Mouse (Mus musculus) kidney, adult 2 months (tissue): ENCODE data around the gene Rmi1. TPM values are rescaled to one million over a fixed set of nuclear protein-coding genes. Genes with fewer than 3 reads are reported as not detected.
"Not testable (repeated sequence)": the region's sequence is repeated elsewhere in the genome, so short reads cannot be mapped to it uniquely, and the experiment has no call there.

Source experiments
- DNase-seq: peaks from one replicate; pipeline ENCODE4 v3.0.0; 2021
- H3K27ac ChIP-seq: fragments of 200-500 bp; 2 replicates; pipeline ENCODE4 v1.5.1; 2012; ENCODE audit warnings: low read depth, low read length, control low read depth, inconsistent platforms; ENCODE audit not compliant: insufficient read depth
- H3K27me3 ChIP-seq: fragments of 200-500 bp; replicated peaks from 2 replicates; pipeline ENCODE4 v1.6.1; 2012; ENCODE audit warnings: mild to moderate bottlenecking, moderate library complexity, low read length, inconsistent platforms; ENCODE audit not compliant: control insufficient read depth, insufficient read depth
- H3K36me3 ChIP-seq: fragments of 200-500 bp; 2 replicates; pipeline ENCODE4 v1.6.1; 2012; ENCODE audit warnings: mild to moderate bottlenecking, moderate library complexity, low read length, inconsistent platforms; ENCODE audit not compliant: control insufficient read depth, insufficient read depth
- H3K4me1 ChIP-seq: fragments of 200-500 bp; 2 replicates; pipeline ENCODE4 v1.6.1; 2011; ENCODE audit warnings: low read length; ENCODE audit not compliant: control insufficient read depth, insufficient read depth
- H3K4me3 ChIP-seq: fragments of 200-500 bp; 2 replicates; pipeline ENCODE4 v1.5.1; 2011; ENCODE audit warnings: mild to moderate bottlenecking, low read depth, low read length, control low read depth; ENCODE audit not compliant: insufficient read depth
- CTCF ChIP-seq: fragments of 200-500 bp; conservative IDR thresholded peaks from 2 replicates; pipeline ENCODE4 v1.5.1; 2011; ENCODE audit warnings: low read depth, mild to moderate bottlenecking, control low read depth, low read length, moderate library complexity, mixed read lengths; ENCODE audit not compliant: insufficient read depth, insufficient read length
- POLR2A ChIP-seq: fragments of 200-500 bp; IDR thresholded peaks from one replicate; pipeline ENCODE4 v1.6.1; 2011; ENCODE audit warnings: low read depth, low read length, control low read depth
- WGBS: fragments of 180-500 bp; shearing (Covaris S2); methylation state at CpG from one replicate; pipeline ENCODE4 v1.1.7; 2018; 5-methylcytosine and 5-hydroxymethylcytosine counted together
- polyA plus RNA-seq: library from polyadenylated mRNA; depleted of rRNA; stranded (reverse); fragments of >200 nt; gene quantifications from 2 replicates; pipeline ENCODE4 v1.2.3, GENCODE M21; 2012; rRNA removed

Gene Rmi1
- polyA plus RNA-seq: 7.1 and 9.0 TPM in 2 replicates

- H3K4me1 ChIP-seq: no peaks in the 10 kb centered on the region; the same call in 1 of the 2 replicates
- H3K27ac ChIP-seq: peak within 1 kb of the TSS; percentile 99
- no peaks in the 10 kb centered on the region for H3K27me3 ChIP-seq
- H3K36me3 ChIP-seq: peaks cover 3% of the 10 kb centered on the region
- H3K4me3 ChIP-seq: peak within 1 kb of the TSS; percentile 73
- TF ChIP-seq POLR2A (peak; percentile 98), CTCF (no peak)
- peak; percentile 98 for DNase-seq
- under 1% methylated on average over 91 of the region's 91 CpGs for WGBS
Observed at GRCm38 (mm10) chr13:58402003-58402743, at the start of gene Rmi1. Gene Rmi1, plus strand, starts transcription at chr13:58402248.

DNA sequence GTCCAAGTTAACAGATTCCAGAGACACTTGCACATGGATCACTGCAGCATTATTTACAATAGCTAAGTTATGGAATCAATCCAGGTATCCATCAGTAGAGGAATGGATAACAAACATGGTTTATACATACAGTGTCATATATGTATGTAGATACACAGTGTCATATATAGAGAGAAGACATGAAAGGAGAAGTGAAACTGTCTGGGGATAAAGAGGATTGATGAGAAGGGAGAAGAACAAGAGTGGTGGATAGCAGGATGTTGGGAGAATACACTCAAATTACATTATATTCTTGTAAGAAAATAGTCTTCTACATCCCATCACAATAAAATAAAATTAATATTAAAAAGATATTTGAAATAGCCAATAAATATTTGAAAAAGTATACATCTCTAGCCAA is 49.1 kb upstream of the Rmi1 start:
- Histone ChIP-seq H3K4me3 (no peak overlapping the region), H3K27ac (no peak overlapping the region), H3K4me1 (no peaks in the 10 kb centered on the region), H3K27me3 (no peaks in the 10 kb centered on the region), H3K36me3 (no peaks in the 10 kb centered on the region)
- no peak for DNase-seq
- no peak for TF ChIP-seq CTCF
- TF ChIP-seq POLR2A: no peak

GRCm38 (mm10) chr13:58358629-58359303 is 43.3 kb upstream of the Rmi1 start, which contains the start of gene Kif27:
Gene Kif27, minus strand, starts transcription at chr13:58359122.
- TF ChIP-seq CTCF: no peak
- peak within 1 kb of the TSS; percentile 21; the same call in 1 of the 2 replicates for H3K27ac ChIP-seq
- WGBS: 2% methylated on average over 81 of the region's 85 CpGs

DNA sequence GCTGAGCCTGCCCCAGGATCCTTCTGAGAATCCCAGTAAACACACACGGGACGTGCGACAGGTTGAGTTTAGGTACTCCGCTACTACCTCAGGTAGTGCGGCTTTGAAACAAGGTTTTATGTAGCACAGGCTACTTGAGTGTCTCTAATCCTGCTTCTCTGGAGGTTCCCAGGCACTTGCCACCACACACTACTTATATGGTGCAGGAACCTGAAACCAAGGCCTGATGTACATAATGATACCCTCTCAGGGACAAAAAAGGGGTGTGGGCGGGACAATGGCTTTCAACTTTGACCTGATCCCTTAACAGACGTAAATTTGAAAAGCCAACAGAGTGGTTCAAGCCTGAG is 42.8 kb upstream of the Rmi1 start:
- 0 out of 2 replicates have a peak, but pooled peaks cover 2% of the 10 kb centered on the region for H3K4me1 ChIP-seq
- peak overlapping the region; percentile 21; the same call in 1 of the 2 replicates for H3K27ac ChIP-seq
- TF ChIP-seq CTCF (no peak), POLR2A (no peak)
- no peak for DNase-seq
- H3K36me3 ChIP-seq: no peaks in the 10 kb centered on the region
- 6% methylated on average over 7 of the region's 7 CpGs for WGBS
- H3K4me3 ChIP-seq: peak overlapping the region; percentile 35; the same call in 1 of the 2 replicates
- H3K27me3 ChIP-seq: no peaks in the 10 kb centered on the region

More at GRCm38 (mm10) chr13:58358629-58359303, 43.3 kb upstream of the Rmi1 start, which contains the start of gene Kif27:
- no peaks in the 10 kb centered on the region for H3K36me3 ChIP-seq
- peak within 1 kb of the TSS; percentile 49 for H3K4me3 ChIP-seq
- no peaks in the 10 kb centered on the region for H3K27me3 ChIP-seq
- 0 out of 2 replicates have a peak, but pooled peaks cover 2% of the 10 kb centered on the region for H3K4me1 ChIP-seq
- peak; percentile 93 for DNase-seq

GRCm38 (mm10) chr13:58364353-58365175 is 37.5 kb upstream of the Rmi1 start:
- DNase-seq: peak; percentile 73
- Histone ChIP-seq H3K27ac (peak overlapping the region; percentile 70; the same call in 1 of the 2 replicates), H3K27me3 (no peaks in the 10 kb centered on the region), H3K4me1 (no peaks in the 10 kb centered on the region), H3K36me3 (no peaks in the 10 kb centered on the region), H3K4me3 (no peak overlapping the region)
- no peak for TF ChIP-seq CTCF
- no peak for TF ChIP-seq POLR2A
- 47% methylated on average over 8 of the region's 8 CpGs for WGBS

GRCm38 (mm10) chr13:58365179-58365578 is 36.9 kb upstream of the Rmi1 start:
- H3K27me3 ChIP-seq, H3K36me3 ChIP-seq, H3K4me3 ChIP-seq, H3K4me1 ChIP-seq: not testable (repeated sequence)
- 42% methylated on average over 8 of the region's 8 CpGs for WGBS
- peak; percentile 20 for DNase-seq
- peak overlapping the region; percentile 70; the same call in 1 of the 2 replicates for H3K27ac ChIP-seq

DNA sequence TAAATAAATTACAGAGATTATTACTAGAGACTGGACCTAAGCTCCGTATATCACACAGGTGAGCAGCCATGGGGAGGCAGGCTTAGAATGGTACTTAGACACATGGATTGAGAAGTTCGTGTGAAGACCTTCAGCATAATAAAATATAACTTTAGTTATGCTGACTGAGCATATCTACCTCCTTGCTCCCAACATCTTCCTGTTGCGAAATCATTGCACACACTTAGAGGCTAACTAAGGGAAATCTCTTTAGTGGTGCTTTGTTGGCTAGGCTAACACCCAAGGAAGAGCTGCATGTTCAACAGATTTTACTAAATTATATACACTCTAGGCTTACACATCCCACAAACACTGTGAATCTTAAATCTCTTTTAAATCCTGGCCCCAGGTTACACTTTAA is 35.7 kb upstream of the Rmi1 start:
- H3K4me1 ChIP-seq: no peaks in the 10 kb centered on the region
- H3K27ac ChIP-seq: no peak overlapping the region
- WGBS: 89% methylated on average over 3 of the region's 3 CpGs
- DNase-seq: no peak
- no peak overlapping the region for H3K4me3 ChIP-seq
- H3K27me3 ChIP-seq: no peaks in the 10 kb centered on the region
- H3K36me3 ChIP-seq: no peaks in the 10 kb centered on the region
- TF ChIP-seq POLR2A (no peak), CTCF (no peak)
